Mouse (Mus musculus) G1E (cell line): ENCODE results near the gene Adgrg6.

Experiments
- CTCF ChIP-seq: IDR thresholded peaks from 2 replicates; pipeline ENCODE4 v1.5.1; 2012; ENCODE audit warnings: low read depth, low read length, inconsistent platforms, mixed read lengths
- GATA1 ChIP-seq: IDR thresholded peaks from 2 replicates; pipeline ENCODE4 v1.6.1; 2012; ENCODE audit warnings: borderline replicate concordance, low read length, inconsistent platforms, mixed read lengths
- GATA2 ChIP-seq: IDR thresholded peaks from 2 replicates; pipeline ENCODE4 v1.6.1; 2012; ENCODE audit warnings: low read depth, low read length, inconsistent platforms, borderline replicate concordance
- POLR2AphosphoS5 ChIP-seq: IDR thresholded peaks from 2 replicates; pipeline ENCODE4 v1.6.1; 2012; ENCODE audit warnings: low read depth, low read length, inconsistent platforms; ENCODE audit not compliant: insufficient replicate concordance
- TAL1 ChIP-seq: conservative IDR thresholded peaks from 2 replicates; pipeline ENCODE4 v1.6.1; 2012; ENCODE audit warnings: low read depth, low read length, inconsistent platforms, mixed read lengths

DNA sequence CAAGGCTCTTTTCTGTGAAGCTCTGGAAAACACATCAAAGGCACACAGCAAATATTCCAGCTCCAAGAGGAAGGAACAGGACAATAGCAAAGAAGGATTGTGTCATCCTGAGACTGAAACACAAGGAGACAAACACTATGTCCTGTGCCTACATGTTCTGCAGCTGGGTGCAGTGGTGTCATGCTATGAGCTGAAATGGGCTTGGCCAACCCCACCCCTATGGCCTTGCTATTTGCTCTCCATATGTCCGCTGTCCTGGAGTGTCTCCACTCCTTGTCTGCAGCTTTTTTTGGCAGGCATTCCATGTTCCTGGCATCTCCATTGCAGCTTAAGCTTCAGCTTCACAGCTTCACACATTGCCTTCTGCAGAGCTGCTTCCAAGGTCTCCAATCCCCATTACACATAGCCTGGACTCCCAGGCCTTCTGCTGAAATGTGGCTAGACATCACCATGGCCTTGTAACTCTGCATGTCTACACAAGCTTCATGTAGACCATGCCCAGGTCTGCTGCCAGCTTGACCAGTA lies 180.3 kb downstream of the Adgrg6 start:
- TF ChIP-seq CTCF (no peak), GATA1 (no peak), GATA2 (no peak), TAL1 (no peak), POLR2AphosphoS5 (no peak)
